Mouse (Mus musculus) lung, embryonic 16.5 days (tissue): ENCODE results near the gene Amhr2. TPM values are rescaled to one million over a fixed set of nuclear protein-coding genes. Genes with fewer than 3 reads are reported as not detected.

Source experiments
- ATAC-seq: fragments of 200-750 bp; cut with Nextera tagmentation; 2 replicates; pipeline ENCODE4 v1.8.0; 2017; ENCODE audit warnings: low read depth, mild to moderate bottlenecking, moderate library complexity
- H3K27ac ChIP-seq: fragments of 300-500 bp; sonication (generic); 2 replicates; pipeline ENCODE4 v1.5.1; 2014; ENCODE audit warnings: mild to moderate bottlenecking, control low read depth, low read length
- H3K27me3 ChIP-seq: fragments of 300-500 bp; sonication (generic); 2 replicates; pipeline ENCODE4 v1.6.1; 2014; ENCODE audit warnings: low read depth, low read length, mixed read lengths; ENCODE audit not compliant: control insufficient read depth, insufficient read depth
- H3K36me3 ChIP-seq: fragments of 300-500 bp; sonication (generic); 2 replicates; pipeline ENCODE4 v1.6.1; 2014; ENCODE audit warnings: low read length; ENCODE audit not compliant: control insufficient read depth, insufficient read depth
- H3K4me1 ChIP-seq: fragments of 300-500 bp; sonication (generic); replicated peaks from 2 replicates; pipeline ENCODE4 v1.6.1; 2014; ENCODE audit warnings: low read length, mixed read lengths; ENCODE audit not compliant: control insufficient read depth, insufficient read depth
- H3K4me2 ChIP-seq: fragments of 300-500 bp; sonication (generic); 2 replicates; pipeline ENCODE4 v1.6.1; 2014; ENCODE audit warnings: low read depth, low read length, control low read depth
- H3K4me3 ChIP-seq: fragments of 300-500 bp; sonication (generic); 2 replicates; pipeline ENCODE4 v1.5.1; 2014; ENCODE audit warnings: mild to moderate bottlenecking, low read length, control low read depth
- H3K9ac ChIP-seq: fragments of 300-500 bp; sonication (generic); 2 replicates; pipeline ENCODE4 v1.6.1; 2014; ENCODE audit warnings: low read length, control low read depth
- H3K9me3 ChIP-seq: fragments of 300-500 bp; sonication (generic); 2 replicates; pipeline ENCODE4 v1.6.1; 2016; ENCODE audit warnings: low read length; ENCODE audit not compliant: control insufficient read depth
- whole genome bisulfite sequencing: fragments of 180-500 bp; shearing (Covaris S2); extraction: QIAGEN DNeasy Blood & Tissue Kit; methylation state at CpG from one replicate; pipeline ENCODE4 v1.1.7; 2014; 5-methylcytosine and 5-hydroxymethylcytosine counted together
- polyA plus RNA-seq: library from polyadenylated mRNA; unstranded; fragments of >200 nt; fragmentation: Nextera tagmentation; extraction: Ambion mirVana; gene quantifications from 2 replicates; pipeline ENCODE4 v1.2.1, GENCODE M21; 2015

Gene Amhr2
- polyA plus RNA-seq, 1 experiment from 2014 or later = 1.5 TPM

DNA sequence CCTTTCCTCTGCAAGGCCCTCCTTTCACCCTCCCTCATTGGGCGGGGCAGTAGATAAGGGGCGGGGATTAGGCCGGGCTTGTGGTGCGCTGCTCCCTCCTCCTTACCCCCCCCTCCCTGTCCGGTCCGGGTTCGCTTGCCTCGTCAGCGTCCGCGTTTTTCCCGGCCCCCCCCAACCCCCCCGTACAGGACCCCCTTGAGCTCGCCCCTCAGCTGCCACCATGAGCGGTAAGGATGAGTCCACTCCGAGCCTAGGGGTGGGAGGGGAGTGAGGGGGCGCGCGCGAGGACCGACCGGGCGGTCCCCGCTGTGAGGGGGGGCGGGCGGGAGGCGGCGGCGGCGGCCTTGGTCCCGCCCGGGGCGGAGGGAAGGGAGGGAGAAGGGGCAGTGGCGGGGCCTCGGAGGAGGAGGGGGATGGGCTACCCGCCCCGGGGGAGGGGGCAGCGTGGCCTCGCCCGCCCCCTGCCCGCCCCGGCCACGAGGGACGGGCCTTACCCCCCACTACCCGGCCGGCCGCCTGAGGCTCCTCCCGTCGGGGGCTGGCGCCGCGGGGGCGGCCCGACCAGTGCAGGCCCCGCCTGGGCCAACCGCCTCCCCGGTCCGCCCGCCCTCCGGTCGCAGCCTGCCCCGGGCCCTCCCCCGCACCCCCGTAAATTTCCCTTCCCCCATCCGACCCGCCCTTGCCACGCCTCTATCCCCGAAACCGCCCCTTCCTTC is 38.8 kb upstream of the Amhr2 start:
- Histone ChIP-seq H3K4me2 (peak overlapping the region; percentile 53), H3K36me3 (peaks cover 25% of the 10 kb centered on the region), H3K27me3 (no peaks in the 10 kb centered on the region), H3K4me3 (peak overlapping the region; percentile 64), H3K9ac (peak overlapping the region; percentile 91), H3K4me1 (peaks cover 34% of the 10 kb centered on the region), H3K9me3 (no peaks in the 10 kb centered on the region), H3K27ac (peak overlapping the region; percentile 98)
- peak; percentile 60 for ATAC-seq
- WGBS = 1% methylated on average over 29 of the region's 69 CpGs

DNA sequence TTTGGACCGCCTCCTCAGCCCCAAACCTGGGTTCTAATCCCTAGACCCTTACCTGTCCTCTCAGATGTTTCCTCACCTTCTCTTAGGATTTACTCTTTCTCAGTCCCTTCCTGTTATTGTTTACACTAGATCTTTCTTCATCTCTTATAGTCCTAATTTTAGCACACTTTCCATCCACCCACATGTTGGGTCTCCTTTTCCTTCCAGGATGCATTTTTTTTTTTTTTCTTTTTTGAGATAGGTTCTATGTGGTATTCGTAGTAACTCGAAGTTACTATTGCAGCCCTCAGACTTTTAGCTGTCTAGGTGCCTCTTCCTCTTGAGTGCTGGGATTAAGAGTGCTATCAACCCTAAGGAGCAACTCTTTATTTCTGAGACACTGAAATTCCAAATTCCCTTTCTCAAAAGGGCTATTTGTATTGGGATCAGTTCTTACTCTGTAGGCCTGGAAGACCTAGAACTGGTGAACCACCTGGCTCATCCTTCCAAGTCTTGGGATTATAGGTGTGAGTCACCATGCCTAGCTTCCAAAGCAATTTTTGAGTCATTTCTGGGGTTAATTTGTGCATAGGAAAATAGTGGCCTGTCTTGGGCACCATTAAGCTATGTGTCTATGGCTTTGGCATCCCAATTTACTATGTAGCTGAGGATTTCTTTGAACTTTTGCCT is 38.1 kb upstream of the Amhr2 start:
- no peaks in the 10 kb centered on the region for H3K9me3 ChIP-seq
- H3K4me2 ChIP-seq = peak overlapping the region; percentile 53
- H3K27me3 ChIP-seq = no peaks in the 10 kb centered on the region
- 12% methylated on average over 3 of the region's 3 CpGs for WGBS
- H3K36me3 ChIP-seq = peaks cover 25% of the 10 kb centered on the region
- peak overlapping the region; percentile 91 for H3K9ac ChIP-seq
- peak overlapping the region; percentile 64 for H3K4me3 ChIP-seq
- ATAC-seq = no peak
- peak overlapping the region; percentile 98 for H3K27ac ChIP-seq
- peaks cover 34% of the 10 kb centered on the region for H3K4me1 ChIP-seq

DNA sequence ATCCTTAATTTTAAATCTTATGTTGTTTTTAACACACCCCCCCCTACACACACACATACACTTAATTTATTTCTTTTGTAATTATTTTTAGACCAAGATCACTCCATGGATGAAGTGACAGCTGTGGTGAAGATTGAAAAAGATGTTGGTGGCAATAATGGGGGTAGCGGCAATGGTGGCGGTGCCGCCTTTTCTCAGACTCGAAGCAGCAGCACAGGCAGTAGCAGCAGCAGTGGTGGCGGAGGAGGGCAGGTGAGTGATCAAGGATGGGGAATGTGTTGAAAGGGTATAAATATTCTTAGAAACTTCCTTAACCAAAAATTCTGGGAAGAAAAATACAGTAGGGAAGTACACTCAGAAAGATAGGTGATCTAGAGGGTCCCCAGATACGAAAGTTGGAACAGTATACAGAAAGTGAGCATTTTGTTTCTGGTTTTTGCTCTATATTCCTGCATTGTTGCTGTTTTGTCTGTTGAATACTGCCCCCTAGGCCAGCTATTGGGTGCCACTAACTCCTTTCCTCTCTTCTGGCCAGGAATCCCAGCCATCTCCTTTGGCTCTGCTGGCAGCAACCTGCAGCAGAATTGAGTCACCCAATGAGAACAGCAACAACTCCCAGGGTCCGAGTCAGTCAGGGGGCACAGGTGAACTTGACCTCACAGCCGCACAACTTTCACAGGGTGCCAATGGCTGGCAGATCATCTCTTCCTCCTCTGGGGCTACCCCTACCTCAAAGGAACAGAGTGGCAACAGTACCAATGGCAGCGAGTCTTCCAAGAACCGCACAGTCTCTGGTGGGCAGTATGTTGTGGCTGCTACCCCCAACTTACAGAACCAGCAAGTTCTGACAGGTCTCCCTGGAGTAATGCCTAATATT is 37.2 kb upstream of the Amhr2 start:
- peak overlapping the region; percentile 20; the same call in 1 of the 2 replicates for H3K9ac ChIP-seq
- peaks cover 34% of the 10 kb centered on the region for H3K4me1 ChIP-seq
- H3K27me3 ChIP-seq = no peaks in the 10 kb centered on the region
- H3K4me2 ChIP-seq = no peak overlapping the region
- peaks cover 32% of the 10 kb centered on the region for H3K36me3 ChIP-seq
- WGBS = 94% methylated on average over 10 of the region's 10 CpGs
- H3K4me3 ChIP-seq = no peak overlapping the region
- no peaks in the 10 kb centered on the region for H3K9me3 ChIP-seq
- H3K27ac ChIP-seq = no peak overlapping the region
- no peak for ATAC-seq

DNA sequence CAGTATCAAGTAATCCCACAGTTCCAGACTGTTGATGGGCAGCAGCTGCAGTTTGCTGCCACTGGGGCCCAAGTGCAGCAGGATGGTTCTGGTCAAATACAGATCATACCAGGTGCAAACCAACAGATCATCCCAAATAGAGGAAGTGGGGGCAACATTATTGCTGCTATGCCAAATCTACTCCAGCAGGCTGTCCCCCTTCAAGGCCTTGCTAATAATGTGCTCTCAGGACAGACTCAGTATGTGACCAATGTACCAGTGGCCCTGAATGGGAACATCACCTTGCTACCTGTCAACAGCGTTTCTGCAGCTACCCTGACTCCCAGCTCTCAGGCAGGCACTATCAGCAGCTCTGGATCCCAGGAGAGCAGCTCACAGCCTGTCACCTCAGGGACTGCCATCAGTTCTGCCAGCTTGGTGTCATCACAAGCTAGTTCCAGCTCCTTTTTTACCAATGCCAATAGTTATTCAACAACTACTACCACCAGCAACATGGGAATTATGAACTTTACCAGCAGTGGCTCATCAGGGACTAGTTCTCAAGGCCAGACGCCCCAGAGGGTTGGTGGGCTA is 36.5 kb upstream of the Amhr2 start:
- Histone ChIP-seq H3K4me1 (peaks cover 34% of the 10 kb centered on the region), H3K4me2 (0 out of 2 replicates have a peak overlapping the region, but pooled peaks have one; percentile 8), H3K4me3 (no peak overlapping the region), H3K36me3 (peaks cover 35% of the 10 kb centered on the region), H3K9ac (peak overlapping the region; percentile 24; the same call in 1 of the 2 replicates), H3K9me3 (no peaks in the 10 kb centered on the region), H3K27ac (no peak overlapping the region), H3K27me3 (no peaks in the 10 kb centered on the region)
- ATAC-seq = no peak
- WGBS = 70% methylated on average over 2 of the region's 2 CpGs

DNA sequence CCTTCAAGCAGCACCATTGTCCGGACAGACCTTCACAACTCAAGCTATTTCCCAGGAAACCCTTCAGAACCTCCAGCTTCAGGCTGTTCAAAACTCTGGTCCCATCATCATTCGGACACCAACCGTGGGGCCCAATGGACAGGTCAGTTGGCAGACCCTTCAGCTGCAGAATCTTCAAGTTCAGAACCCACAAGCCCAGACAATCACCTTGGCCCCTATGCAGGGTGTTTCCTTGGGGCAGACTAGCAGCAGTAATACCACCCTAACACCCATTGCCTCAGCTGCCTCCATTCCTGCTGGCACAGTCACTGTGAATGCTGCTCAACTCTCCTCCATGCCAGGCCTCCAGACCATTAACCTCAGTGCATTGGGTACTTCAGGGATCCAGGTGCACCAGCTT is 35.9 kb upstream of the Amhr2 start:
- no peak overlapping the region for H3K27ac ChIP-seq
- H3K4me1 ChIP-seq = peaks cover 34% of the 10 kb centered on the region
- H3K27me3 ChIP-seq = no peaks in the 10 kb centered on the region
- H3K36me3 ChIP-seq = peaks cover 39% of the 10 kb centered on the region
- H3K9me3 ChIP-seq = no peaks in the 10 kb centered on the region
- no peak overlapping the region for H3K4me2 ChIP-seq
- no peak overlapping the region for H3K4me3 ChIP-seq
- whole genome bisulfite sequencing = 93% methylated on average over 3 of the region's 3 CpGs
- peak overlapping the region; percentile 24; the same call in 1 of the 2 replicates for H3K9ac ChIP-seq
- ATAC-seq = no peak

DNA sequence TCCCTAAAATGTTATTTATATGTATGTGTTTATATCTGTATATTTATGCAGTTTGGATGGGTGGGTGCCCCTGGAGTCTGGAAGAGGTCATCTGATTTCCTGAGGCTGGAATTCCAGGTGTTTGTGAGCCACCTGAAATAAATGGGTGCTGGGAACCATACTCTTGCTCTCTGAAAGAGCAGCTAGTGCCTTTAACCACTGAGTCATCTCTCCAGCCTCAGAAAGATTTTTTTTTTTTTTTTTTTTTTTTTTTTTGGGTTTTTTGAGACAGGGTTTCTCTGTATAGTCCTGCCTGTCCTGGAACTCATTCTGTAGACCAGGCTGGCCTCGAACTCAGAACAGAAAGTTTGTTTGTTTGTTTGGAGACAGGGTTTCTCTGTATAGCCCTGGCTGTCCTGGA is 34.1 kb upstream of the Amhr2 start:
- Histone ChIP-seq H3K36me3 (peaks cover 42% of the 10 kb centered on the region), H3K4me1 (peaks cover 30% of the 10 kb centered on the region), H3K4me3 (no peak overlapping the region), H3K9ac (no peak overlapping the region), H3K27me3 (no peaks in the 10 kb centered on the region), H3K27ac (no peak overlapping the region), H3K4me2 (peak overlapping the region; percentile 25), H3K9me3 (no peaks in the 10 kb centered on the region)
- ATAC-seq = no peak
- 90% methylated on average over 1 of the region's 1 CpGs for WGBS

DNA sequence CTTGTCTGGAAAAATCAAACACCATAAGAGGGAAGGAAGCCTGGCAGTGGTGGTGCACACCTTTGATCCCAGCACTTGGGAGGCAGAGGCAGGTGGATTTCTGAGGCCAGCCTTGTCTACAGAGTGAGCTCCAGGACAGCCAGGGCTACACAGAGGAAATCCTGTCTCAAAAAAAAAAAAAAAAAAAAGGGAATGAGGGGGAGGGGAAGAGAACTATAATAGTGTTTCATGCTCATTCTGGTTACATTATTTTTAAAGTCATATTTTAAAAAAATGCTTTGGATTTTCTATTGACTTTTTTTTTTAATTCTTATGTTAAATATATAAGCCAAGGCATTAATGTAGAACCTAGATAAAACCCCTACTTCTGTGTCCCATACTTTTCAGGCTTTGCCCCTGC is 31.5 kb upstream of the Amhr2 start:
- Histone ChIP-seq H3K4me1 (peaks cover 17% of the 10 kb centered on the region), H3K27me3 (no peaks in the 10 kb centered on the region), H3K27ac (no peak overlapping the region), H3K36me3 (peaks cover 37% of the 10 kb centered on the region), H3K4me2 (no peak overlapping the region), H3K4me3 (no peak overlapping the region), H3K9ac (no peak overlapping the region), H3K9me3 (no peaks in the 10 kb centered on the region)
- ATAC-seq = no peak

DNA sequence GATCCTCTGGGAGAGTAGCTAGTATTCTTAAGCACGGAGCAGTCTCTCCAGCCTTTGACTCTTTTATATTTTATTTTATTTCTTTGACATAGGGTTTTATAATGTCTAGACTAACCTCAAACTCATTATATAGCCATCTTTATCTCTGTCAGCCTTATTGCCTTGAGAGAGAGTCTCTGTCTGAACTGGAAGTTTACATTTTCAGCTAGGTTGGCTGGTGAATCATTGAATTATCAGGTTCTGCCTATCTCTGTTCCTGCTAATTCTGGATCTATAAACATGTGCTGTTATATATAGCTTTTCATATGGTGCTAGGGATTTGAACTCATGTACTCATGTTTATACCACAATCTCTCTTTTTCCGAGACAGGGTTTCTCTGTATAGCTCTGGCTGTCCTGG is 27.6 kb upstream of the Amhr2 start:
- no peak overlapping the region for H3K9ac ChIP-seq
- H3K4me2 ChIP-seq = no peak overlapping the region
- H3K27ac ChIP-seq = no peak overlapping the region
- peaks cover 20% of the 10 kb centered on the region for H3K36me3 ChIP-seq
- ATAC-seq = no peak
- WGBS = 84% methylated on average over 2 of the region's 2 CpGs
- no peaks in the 10 kb centered on the region for H3K4me1 ChIP-seq
- no peaks in the 10 kb centered on the region for H3K27me3 ChIP-seq
- no peaks in the 10 kb centered on the region for H3K9me3 ChIP-seq
- no peak overlapping the region for H3K4me3 ChIP-seq

DNA sequence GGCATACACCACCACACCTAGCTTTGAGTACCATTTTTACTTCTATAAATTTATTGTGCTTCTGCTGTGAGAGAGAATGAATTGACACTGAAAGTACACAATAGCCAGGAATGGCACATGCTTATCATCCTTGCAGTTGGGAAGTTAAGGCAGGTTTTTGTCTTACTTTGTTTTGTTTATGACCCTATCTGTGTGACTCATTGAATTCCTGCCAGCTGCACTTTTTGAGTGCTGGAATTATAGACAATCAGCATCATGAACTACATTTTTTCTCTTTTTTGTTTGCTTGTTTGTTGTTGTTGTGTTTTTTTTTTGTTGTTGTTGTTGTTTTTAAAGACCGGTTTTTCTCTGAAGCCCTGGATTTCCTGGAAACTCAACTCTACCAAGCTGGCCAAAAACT is 24.2 kb upstream of the Amhr2 start:
- WGBS = 33% methylated on average over 1 of the region's 1 CpGs
- no peak overlapping the region for H3K27ac ChIP-seq
- no peak for ATAC-seq

More for the DNA sequence above, 24.2 kb upstream of the Amhr2 start:
- no peak overlapping the region for H3K9ac ChIP-seq
- no peak overlapping the region for H3K4me3 ChIP-seq
- peaks cover 14% of the 10 kb centered on the region for H3K36me3 ChIP-seq
- no peak overlapping the region for H3K4me2 ChIP-seq
- H3K9me3 ChIP-seq = no peaks in the 10 kb centered on the region
- no peaks in the 10 kb centered on the region for H3K4me1 ChIP-seq
- no peaks in the 10 kb centered on the region for H3K27me3 ChIP-seq
